Mouse (Mus musculus): ENCODE data around the gene Kcna2.
A peak's percentile ranks its signal among the peaks of the same experiment; 100 is the strongest.

Gene Kcna2

GRCm38 (mm10) chr3:107100811-107101455, at the start of gene Kcna2:
Gene Kcna2 (plus strand): TSS chr3:107101146.
- DNase-seq: no peak

GRCm38 (mm10) chr3:107061468-107061867, 39.5 kb upstream of the Kcna2 start:
- DNase-seq: no peak

- DNase-seq: no peak
Measured at GRCm38 (mm10) chr3:107062771-107063170, 38.2 kb upstream of the Kcna2 start.

- DNase-seq: no peak
Measured at GRCm38 (mm10) chr3:107065510-107066095, 35.3 kb upstream of the Kcna2 start.

GRCm38 (mm10) chr3:107066165-107066850, 34.6 kb upstream of the Kcna2 start:
- no peak for DNase-seq

GRCm38 (mm10) chr3:107067245-107067644, 33.7 kb upstream of the Kcna2 start:
- DNase-seq: no peak

GRCm38 (mm10) chr3:107073863-107074262, 27.1 kb upstream of the Kcna2 start:
- DNase-seq: no peak

- DNase-seq: no peak
Measured at GRCm38 (mm10) chr3:107075705-107076104, 25.2 kb upstream of the Kcna2 start.

GRCm38 (mm10) chr3:107076658-107077057, 24.3 kb upstream of the Kcna2 start:
- no peak for DNase-seq

GRCm38 (mm10) chr3:107077101-107077500, 23.8 kb upstream of the Kcna2 start:
- no peak for DNase-seq

GRCm38 (mm10) chr3:107080803-107081202, 20.1 kb upstream of the Kcna2 start:
- no peak for DNase-seq

- no peak for DNase-seq
Measured at GRCm38 (mm10) chr3:107081227-107081626, 19.7 kb upstream of the Kcna2 start.

- DNase-seq: no peak
Measured at GRCm38 (mm10) chr3:107084586-107084985, 16.4 kb upstream of the Kcna2 start.

- no peak for DNase-seq
Measured at GRCm38 (mm10) chr3:107087410-107087809, 13.5 kb upstream of the Kcna2 start.

GRCm38 (mm10) chr3:107088820-107089219, 12.1 kb upstream of the Kcna2 start:
- DNase-seq: no peak

GRCm38 (mm10) chr3:107089475-107089874, 11.5 kb upstream of the Kcna2 start:
- DNase-seq: no peak

GRCm38 (mm10) chr3:107090001-107090400, 10.9 kb upstream of the Kcna2 start:
- no peak for DNase-seq

GRCm38 (mm10) chr3:107090403-107091150, 10.4 kb upstream of the Kcna2 start:
- no peak for DNase-seq

- peak in 1 of 2 experiments; percentile 41 for DNase-seq
Measured at GRCm38 (mm10) chr3:107094028-107094427, 6.9 kb upstream of the Kcna2 start.

GRCm38 (mm10) chr3:107096269-107096731, 4.6 kb upstream of the Kcna2 start:
- no peak for DNase-seq

GRCm38 (mm10) chr3:107099866-107100265, 1.1 kb upstream of the Kcna2 start:
- DNase-seq: no peak

GRCm38 (mm10) chr3:107101456-107101786, 475 bp downstream of the Kcna2 start:
- no peak for DNase-seq
